Mouse (Mus musculus) erythroid progenitor cell, adult 5-6 weeks (primary cell): Measurements from ENCODE around the gene Rac2. TPM values are rescaled to one million over a fixed set of nuclear protein-coding genes. Genes with fewer than 3 reads are reported as not detected.

Experiments
- ATAC-seq: replicated peaks from 2 replicates; pipeline ENCODE4 v1.8.0; 2016; ENCODE audit warnings: moderate number of reproducible peaks, mild to moderate bottlenecking, moderate TSS enrichment, inconsistent platforms; ENCODE audit not compliant: poor library complexity, low FRiP score, severe bottlenecking
- total RNA-seq, 2 experiments: library from RNA; stranded (forward) in 1 of 2; stranded (reverse) in 1 of 2; fragments of 150-400 nt in 1 of 2; fragments of 186-747, 209-891 nt in 1 of 2; gene quantifications; 2 replicates each; pipeline versions ENCODE4 v1.2.3 to v1.2.4; 2015 to 2017; ENCODE audit warnings: low replicate concordance in 2 of 2

The Rac2 gene
- total RNA-seq (2015; ENCODE audit: low replicate concordance) (126 and 259 TPM in 2 replicates), total RNA-seq (2017; ENCODE audit: low replicate concordance) (61.6 and 79.4 TPM in 2 replicates)

- ATAC-seq = peak; percentile 47
These were observed at the start of gene Rac2 for GRCm38 (mm10) chr15:78572658-78573397. Gene Rac2 (minus strand): TSS chr15:78572783.

GRCm38 (mm10) chr15:78616973-78617372, 44.4 kb upstream of the Rac2 start:
- ATAC-seq = 0 out of 2 replicates have a peak, but pooled peaks have one; percentile 22

- ATAC-seq = no peak
These were observed 42.0 kb upstream of the Rac2 start for GRCm38 (mm10) chr15:78614536-78614935.

DNA sequence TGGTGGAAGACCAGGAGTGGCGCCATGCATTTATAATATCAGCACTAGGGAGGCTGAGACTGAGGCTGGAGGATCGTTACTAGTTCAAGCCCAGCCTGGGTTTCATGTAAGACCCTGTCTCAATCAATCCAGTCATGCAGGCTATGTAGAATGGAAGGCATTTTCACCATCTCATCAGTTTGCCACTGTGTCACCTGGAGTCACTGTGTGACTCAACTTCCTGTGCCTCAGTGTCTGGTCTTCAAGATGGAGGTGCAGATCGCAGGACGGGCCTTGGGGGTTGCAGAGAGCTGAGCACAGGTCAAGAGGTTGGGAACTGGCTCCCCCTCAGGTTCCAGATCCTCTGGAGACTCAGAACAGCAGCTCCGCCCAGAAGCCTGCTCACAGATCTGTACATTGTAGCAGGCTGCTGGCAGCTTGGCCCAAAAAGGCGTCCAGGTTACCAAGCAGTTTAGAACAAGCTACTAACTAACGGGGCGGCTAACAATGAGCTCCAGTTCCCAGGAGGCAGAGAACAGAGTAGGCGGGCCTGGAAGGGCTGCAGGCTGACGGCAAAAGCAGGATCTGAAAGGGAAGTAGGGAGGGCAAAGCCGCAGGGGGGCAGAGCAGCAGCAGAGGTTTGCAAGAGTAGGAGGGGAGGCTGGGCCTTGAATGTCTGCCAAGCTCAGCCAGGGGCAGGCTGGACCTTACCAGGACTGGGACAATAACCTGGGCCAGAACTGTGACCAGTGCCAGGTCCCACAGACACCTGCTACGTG, 38.3 kb upstream of the Rac2 start:
- ATAC-seq = no peak

- ATAC-seq = no peak
These were observed 34.9 kb upstream of the Rac2 start for GRCm38 (mm10) chr15:78607463-78607862.

- ATAC-seq = no peak
These were observed 33.5 kb upstream of the Rac2 start for GRCm38 (mm10) chr15:78606059-78606458.

- ATAC-seq = no peak
These were observed 32.8 kb upstream of the Rac2 start for GRCm38 (mm10) chr15:78605371-78605791.

DNA sequence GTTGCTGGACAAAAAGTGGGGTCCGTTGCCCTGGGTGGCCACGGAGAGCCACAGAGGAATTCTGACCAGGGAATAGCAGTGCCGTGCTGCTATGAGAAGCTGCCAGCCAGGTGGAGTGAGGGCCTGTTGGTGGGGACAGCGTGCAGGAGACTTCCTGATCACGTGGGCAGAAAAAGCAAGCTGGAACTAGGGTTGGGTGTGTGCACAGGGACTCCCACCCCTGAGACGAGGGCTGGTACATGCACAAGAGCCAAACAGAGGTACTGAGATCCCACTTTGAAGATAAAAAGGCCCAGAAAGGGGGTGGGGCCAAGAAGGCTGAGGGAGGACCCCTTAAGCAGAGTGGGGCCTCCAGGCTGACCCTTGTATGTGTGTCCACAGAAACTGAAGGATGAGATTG, 31.7 kb upstream of the Rac2 start:
- ATAC-seq = no peak

DNA sequence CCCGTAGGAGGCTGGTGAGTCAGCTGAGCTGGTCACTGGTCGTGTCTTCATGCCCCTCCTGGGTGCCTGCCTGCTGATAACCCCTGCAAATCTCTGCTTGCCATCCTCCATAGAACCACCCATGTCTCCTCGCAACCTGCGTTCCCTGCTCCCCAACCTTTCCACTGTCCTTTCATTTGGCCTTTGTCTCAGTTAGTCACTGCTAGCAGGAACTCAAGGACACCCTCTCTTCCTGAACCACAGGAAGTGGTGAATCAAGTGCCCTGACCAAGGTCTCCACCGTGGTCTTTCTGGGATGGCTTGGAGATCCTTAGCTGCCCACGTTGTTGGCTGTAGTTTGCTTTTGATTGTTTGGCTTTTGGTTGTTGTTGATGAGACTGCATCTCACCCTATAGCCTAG, 28.6 kb upstream of the Rac2 start:
- no peak for ATAC-seq

DNA sequence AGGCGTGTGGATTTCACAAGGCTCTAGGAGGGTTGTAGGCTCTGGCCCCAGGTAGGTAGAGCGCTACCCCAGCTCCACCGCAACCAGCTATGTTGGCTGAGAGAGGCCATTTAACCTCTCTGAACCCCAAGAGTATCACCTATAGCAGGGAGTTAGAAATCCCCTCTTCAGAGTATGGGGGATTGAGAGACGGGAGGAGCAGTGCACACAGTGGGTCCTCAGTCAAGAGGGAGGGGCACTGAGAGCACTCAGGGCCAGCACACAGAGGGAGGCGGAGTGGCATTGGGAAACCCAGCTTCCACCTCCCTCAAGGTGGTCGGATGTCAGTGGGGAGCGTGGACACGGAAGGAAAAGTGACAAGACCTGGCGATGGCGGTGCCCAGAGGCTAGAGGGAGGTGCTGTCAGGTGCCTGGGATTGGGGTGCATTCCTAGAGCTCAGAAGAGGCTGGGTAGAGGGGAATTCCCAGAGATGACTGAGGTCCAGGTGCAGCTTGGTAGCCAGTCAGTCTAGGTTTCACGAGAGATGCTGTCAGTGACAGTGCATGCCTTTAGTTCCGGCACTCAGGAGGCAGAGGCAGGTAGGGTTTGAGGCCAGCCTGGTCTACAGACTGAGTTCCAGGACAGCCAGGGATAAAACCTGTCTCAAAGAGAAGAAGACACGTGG, 27.1 kb upstream of the Rac2 start:
- no peak for ATAC-seq

DNA sequence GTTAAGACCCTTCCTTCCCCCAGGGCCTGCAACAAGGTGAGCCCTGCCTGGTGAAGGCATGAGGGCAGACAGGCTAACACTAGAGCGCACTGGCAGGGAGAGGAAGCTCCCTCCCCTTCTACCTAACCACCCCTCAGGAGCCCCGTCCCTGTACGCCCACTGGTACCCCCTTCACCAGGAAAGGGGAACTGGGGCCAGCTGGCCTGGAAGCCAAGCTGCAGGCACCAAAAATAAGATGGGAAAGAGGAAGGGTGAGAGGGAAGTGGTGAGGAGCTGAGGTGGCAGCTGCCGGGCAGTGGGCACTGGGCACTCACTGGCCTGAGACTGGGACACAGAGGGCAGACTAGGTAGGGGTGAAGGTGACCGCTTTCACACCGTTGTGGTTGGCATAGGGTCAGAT, 26.5 kb upstream of the Rac2 start:
- no peak for ATAC-seq

- ATAC-seq = no peak
These were observed 25.1 kb upstream of the Rac2 start for GRCm38 (mm10) chr15:78597729-78598128.

DNA sequence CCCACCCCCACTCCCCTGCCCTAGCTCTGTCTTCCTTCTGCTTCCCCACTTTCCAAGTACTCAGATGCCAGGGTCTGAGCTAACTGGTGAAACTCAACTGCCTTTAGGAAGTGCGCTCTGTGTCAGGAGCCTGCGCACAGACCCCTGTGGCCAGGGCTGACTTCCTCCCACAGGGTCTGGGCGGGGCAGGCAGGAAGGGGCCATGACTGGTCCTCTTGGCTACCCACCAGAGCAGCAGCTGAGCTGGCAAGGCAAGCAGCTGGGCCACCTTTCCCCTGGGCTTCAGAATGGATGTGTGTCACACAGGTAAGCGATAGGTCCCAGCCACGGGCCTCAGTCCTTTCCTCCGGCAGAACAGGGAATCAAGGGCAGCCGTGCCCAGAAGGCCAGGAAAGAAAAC, 24.3 kb upstream of the Rac2 start, which contains the start of gene Cyth4:
Gene Cyth4, plus strand, starts transcription at position 134 of the 400 bp plus-strand sequence.
- ATAC-seq = no peak

- no peak for ATAC-seq
These were observed 23.9 kb upstream of the Rac2 start for GRCm38 (mm10) chr15:78596504-78596903.

DNA sequence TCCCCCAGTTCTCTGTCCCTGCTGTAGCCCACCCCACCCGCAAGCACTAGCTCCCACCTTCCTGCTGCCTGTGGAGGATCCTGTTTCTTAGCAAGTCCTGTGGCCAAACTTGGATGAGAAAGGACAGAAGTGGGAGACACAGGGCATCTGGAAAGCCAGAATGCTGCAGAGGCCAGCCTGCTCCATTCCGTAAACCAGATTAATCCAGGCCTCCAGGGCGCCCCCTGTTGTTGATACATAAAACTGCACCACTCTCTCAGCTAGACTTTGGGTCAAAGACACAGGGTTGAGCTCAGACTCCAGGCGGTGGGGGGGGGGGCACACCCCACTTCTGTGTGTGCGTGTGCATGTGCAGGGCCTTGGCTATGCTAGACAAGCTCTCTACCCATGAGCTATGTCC, 22.9 kb upstream of the Rac2 start:
- no peak for ATAC-seq

GRCm38 (mm10) chr15:78594831-78595230, 22.2 kb upstream of the Rac2 start:
- ATAC-seq = no peak

- ATAC-seq = no peak
These were observed 21.4 kb upstream of the Rac2 start for GRCm38 (mm10) chr15:78593896-78594425.

DNA sequence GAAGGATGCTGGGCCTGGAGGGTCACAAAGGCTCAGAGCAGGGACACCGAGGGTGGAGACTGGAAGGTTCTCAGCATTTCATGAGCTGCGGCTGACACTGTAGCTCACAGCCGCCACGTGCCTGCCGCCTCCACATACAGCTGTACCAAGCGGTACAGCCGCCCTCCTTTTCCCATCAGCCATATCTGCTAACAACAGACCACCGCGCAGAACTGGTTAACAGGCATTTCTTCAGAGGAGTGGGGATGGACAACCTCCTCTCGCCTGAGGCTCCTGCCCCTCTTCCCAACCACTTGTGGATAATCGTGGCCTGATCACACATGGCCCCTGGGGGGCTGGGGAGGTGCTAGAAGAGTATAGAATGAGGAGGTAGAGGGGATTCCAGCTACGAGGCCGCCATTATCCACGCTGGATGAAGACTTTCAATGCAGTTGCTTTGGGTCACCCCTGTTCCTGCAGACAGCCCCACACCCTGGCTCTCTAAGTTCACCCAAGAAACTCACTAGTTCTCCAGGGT, 19.9 kb upstream of the Rac2 start:
- no peak for ATAC-seq

GRCm38 (mm10) chr15:78591680-78592451, 19.3 kb upstream of the Rac2 start:
- no peak for ATAC-seq
